Mouse (Mus musculus): Measurements from ENCODE around the gene Tmem262.

DNA sequence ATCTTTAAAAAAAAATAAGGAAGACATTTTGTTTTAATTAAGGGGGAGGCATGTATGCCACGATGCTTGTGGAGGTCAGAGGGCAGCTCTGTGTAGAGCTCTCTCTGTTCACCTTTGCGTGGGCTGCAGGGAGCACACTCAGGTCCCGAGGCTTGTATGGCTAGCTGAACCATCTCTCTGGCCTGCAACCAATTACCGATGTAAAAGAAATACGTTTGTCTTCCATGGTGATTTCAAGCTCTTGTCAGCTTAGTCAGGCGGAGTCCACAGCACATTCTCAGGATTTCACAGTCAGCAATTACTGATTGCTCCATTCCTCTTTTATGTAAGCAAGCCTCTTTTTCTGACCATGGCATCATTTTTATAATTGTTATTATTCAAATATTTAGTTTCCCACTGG lies 21.4 kb downstream of the Tmem262 start:
- TF ChIP-seq CTCF (IDR thresholded peaks at IDR 0.05; ENCODE audit: low read depth, low read length) (no peak), POLR2AphosphoS5 (IDR thresholded peaks at IDR 0.05; ENCODE audit: insufficient replicate concordance, low read depth, low read length) (no peak)

Measured in G1E (cell line).